Mouse (Mus musculus): Measurements from ENCODE around the gene Oxa1l. TPM values are rescaled to one million over a fixed set of nuclear protein-coding genes. Genes with fewer than 3 reads are reported as not detected.

The Oxa1l gene
- polyA plus RNA-seq (2017; shearing (Covaris generic)), result 73.2 TPM

GRCm38 (mm10) chr14:54360577-54361340, at the start of gene Oxa1l:
Gene Oxa1l, plus strand, starts transcription at chr14:54360834.

DNA sequence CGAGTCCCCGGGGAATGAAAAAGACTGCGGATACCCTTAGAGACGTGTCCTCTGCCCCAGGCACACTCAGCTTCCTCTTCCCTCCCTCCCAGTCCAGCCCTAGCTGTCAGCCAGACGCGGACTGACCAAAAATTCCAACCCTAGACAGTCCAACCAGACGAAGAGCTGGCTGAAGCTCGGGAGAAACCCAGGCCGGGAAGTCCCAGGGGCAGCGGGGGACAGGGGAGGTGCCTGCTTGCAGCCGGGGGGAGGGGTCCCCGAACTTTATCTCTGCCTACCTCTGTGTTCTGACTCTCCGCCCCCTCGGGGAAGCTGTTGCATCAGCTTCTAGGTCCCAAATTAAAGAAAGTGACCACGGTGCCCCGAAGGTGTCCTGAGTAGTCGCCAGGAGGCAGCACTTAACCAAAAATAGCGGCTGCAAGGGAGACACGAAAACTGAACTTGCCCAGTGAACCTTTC, 57.0 kb downstream of the Oxa1l start, which contains the start of gene Slc7a7:
TSS of gene Slc7a7 (minus strand) at position 158 of the 459 bp plus-strand sequence.

Other genes with a start within 250 kb of the Oxa1l start
- gene Dad1, start 106.7 kb upstream of the Oxa1l start, polyA plus RNA-seq (2017; shearing (Covaris generic)), result 509 TPM
- gene Abhd4, start 106.6 kb upstream of the Oxa1l start, polyA plus RNA-seq (2017; shearing (Covaris generic)), result 33.1 TPM
- 0.09 TPM for gene Olfr49, start 75.9 kb upstream of the Oxa1l start, polyA plus RNA-seq (2017; shearing (Covaris generic))
- gene Slc7a7, start 56.9 kb downstream of the Oxa1l start, polyA plus RNA-seq (2017; shearing (Covaris generic)), result 1.5 TPM
- 264 TPM for gene Mrpl52, start 66.1 kb downstream of the Oxa1l start, polyA plus RNA-seq (2017; shearing (Covaris generic))
- gene Mmp14, start 70.8 kb downstream of the Oxa1l start, polyA plus RNA-seq (2017; shearing (Covaris generic)), result 1.1 TPM
- gene Lrp10, start 103.3 kb downstream of the Oxa1l start, polyA plus RNA-seq (2017; shearing (Covaris generic)), result 68.2 TPM
- gene Rem2, start 115.3 kb downstream of the Oxa1l start, polyA plus RNA-seq (2017; shearing (Covaris generic)), result 0.57 TPM
- gene Prmt5, start 156.7 kb downstream of the Oxa1l start, polyA plus RNA-seq (2017; shearing (Covaris generic)), result 45.8 TPM
- 24.7 TPM for gene Haus4, start 193.8 kb downstream of the Oxa1l start, polyA plus RNA-seq (2017; shearing (Covaris generic))
- 0.28 TPM for gene Ajuba, start 216.7 kb downstream of the Oxa1l start, polyA plus RNA-seq (2017; shearing (Covaris generic))
- 6.1 TPM for gene 4931414P19Rik, start 245.2 kb downstream of the Oxa1l start, polyA plus RNA-seq (2017; shearing (Covaris generic))